Mouse (Mus musculus) forebrain, embryonic 13.5 days (tissue): ENCODE data around the gene Foxj1. TPM values are rescaled to one million over a fixed set of nuclear protein-coding genes. Genes with fewer than 3 reads are reported as not detected.

Experiments
- ATAC-seq: fragments of 200-750 bp; cut with Nextera tagmentation; 2 replicates; pipeline ENCODE4 v1.8.0; 2017
- H3K27ac ChIP-seq: fragments of 300-500 bp; sonication (generic); 2 replicates; pipeline ENCODE4 v1.5.1; 2015; ENCODE audit warnings: inconsistent platforms, mild to moderate bottlenecking, moderate library complexity
- H3K27me3 ChIP-seq: fragments of 300-500 bp; sonication (generic); 2 replicates; pipeline ENCODE4 v1.6.1; 2015; ENCODE audit warnings: mild to moderate bottlenecking, inconsistent platforms
- H3K36me3 ChIP-seq: fragments of 300-500 bp; sonication (generic); 2 replicates; pipeline ENCODE4 v1.6.1; 2015; ENCODE audit warnings: mild to moderate bottlenecking, inconsistent platforms; ENCODE audit not compliant: poor library complexity, severe bottlenecking
- H3K4me1 ChIP-seq: fragments of 300-500 bp; sonication (generic); 2 replicates; pipeline ENCODE4 v1.6.1; 2015; ENCODE audit warnings: inconsistent platforms
- H3K4me2 ChIP-seq: fragments of 300-500 bp; sonication (generic); 2 replicates; pipeline ENCODE4 v1.6.1; 2015; ENCODE audit warnings: inconsistent platforms, mild to moderate bottlenecking, moderate library complexity
- H3K4me3 ChIP-seq: fragments of 300-500 bp; sonication (generic); 2 replicates; pipeline ENCODE4 v1.5.1; 2015; ENCODE audit warnings: mild to moderate bottlenecking, inconsistent platforms
- H3K9ac ChIP-seq: fragments of 300-500 bp; sonication (generic); 2 replicates; pipeline ENCODE4 v1.6.1; 2015; ENCODE audit warnings: mild to moderate bottlenecking, inconsistent platforms
- H3K9me3 ChIP-seq: fragments of 300-500 bp; sonication (generic); replicated peaks from 2 replicates; pipeline ENCODE4 v1.6.1; 2016; ENCODE audit warnings: inconsistent platforms
- WGBS: fragments of 180-500 bp; shearing (Covaris S2); methylation state at CpG from one replicate; pipeline ENCODE4 v1.1.7; 2015; 5-methylcytosine and 5-hydroxymethylcytosine counted together
- polyA plus RNA-seq: library from polyadenylated mRNA; unstranded; fragments of >200 nt; fragmentation: Nextera tagmentation; extraction: Ambion mirVana; gene quantifications from 2 replicates; pipeline ENCODE4 v1.2.1, GENCODE M21; 2015

The Foxj1 gene
- polyA plus RNA-seq, 1 experiment from 2014 or later = 8.1 TPM

DNA sequence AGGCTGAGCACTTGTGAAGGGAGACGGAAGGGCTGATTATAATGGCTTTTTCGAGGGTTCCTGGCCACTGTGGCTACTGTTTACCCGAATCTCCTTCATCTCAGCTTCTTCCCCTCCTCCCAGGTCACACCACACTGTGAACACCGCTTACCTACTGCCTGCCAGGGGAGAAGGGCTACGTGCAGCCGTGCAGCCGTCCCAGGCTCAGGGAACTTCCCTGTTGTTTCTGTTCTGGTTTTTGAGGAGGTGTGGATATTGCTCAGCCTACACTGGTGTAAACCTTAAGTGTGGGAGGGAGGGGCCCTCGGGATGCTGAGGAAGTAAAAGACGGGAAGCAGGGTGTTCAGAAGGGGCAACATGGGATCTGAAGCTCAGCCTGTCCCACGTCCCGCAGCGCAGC, 1.8 kb upstream of the Foxj1 start:
- Histone ChIP-seq H3K9ac (peak overlapping the region; percentile 71; the same call in 1 of the 2 replicates), H3K27me3 (peaks cover 22% of the 10 kb centered on the region), H3K9me3 (no peaks in the 10 kb centered on the region), H3K4me1 (peaks cover 54% of the 10 kb centered on the region), H3K36me3 (peaks cover 34% of the 10 kb centered on the region), H3K4me2 (peak overlapping the region; percentile 96), H3K27ac (peak overlapping the region; percentile 54), H3K4me3 (no peak overlapping the region)
- 63% methylated on average over 12 of the region's 12 CpGs for WGBS
- ATAC-seq = no peak

DNA sequence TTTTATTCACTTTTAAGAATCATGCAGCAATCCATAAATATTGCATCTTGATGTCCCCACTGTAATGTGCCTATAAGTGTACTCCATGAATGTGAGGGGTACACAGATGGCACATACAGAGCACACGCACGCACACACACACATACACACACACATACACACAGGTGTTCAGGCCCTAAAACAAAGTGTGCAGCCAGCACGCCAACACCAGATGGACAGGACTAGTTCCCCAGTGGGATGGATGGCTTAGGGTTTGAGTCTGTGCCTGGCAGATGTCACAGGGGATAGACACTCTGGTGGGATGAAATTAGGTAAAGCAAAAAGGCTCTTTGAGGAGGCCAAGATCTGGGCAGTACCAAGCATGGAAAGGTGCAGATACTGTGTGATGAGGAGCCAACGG, 1.2 kb upstream of the Foxj1 start:
- Histone ChIP-seq H3K27ac (peak overlapping the region; percentile 54), H3K27me3 (peaks cover 22% of the 10 kb centered on the region), H3K4me1 (peaks cover 60% of the 10 kb centered on the region), H3K9ac (peak overlapping the region; percentile 71), H3K4me3 (peak overlapping the region; percentile 54), H3K36me3 (peaks cover 28% of the 10 kb centered on the region), H3K9me3 (no peaks in the 10 kb centered on the region), H3K4me2 (peak overlapping the region; percentile 96)
- WGBS = 76% methylated on average over 4 of the region's 4 CpGs
- ATAC-seq = no peak

GRCm38 (mm10) chr11:116334417-116334782, 799 bp downstream of the Foxj1 start:
- Histone ChIP-seq H3K4me3 (peak overlapping the region; percentile 54), H3K4me1 (peaks cover 80% of the 10 kb centered on the region), H3K9me3 (no peaks in the 10 kb centered on the region), H3K27ac (no peak overlapping the region), H3K27me3 (peaks cover 22% of the 10 kb centered on the region), H3K9ac (peak overlapping the region; percentile 57), H3K4me2 (peak overlapping the region; percentile 96), H3K36me3 (peaks cover 18% of the 10 kb centered on the region)
- 5% methylated on average over 26 of the region's 26 CpGs for WGBS
- ATAC-seq = no peak

DNA sequence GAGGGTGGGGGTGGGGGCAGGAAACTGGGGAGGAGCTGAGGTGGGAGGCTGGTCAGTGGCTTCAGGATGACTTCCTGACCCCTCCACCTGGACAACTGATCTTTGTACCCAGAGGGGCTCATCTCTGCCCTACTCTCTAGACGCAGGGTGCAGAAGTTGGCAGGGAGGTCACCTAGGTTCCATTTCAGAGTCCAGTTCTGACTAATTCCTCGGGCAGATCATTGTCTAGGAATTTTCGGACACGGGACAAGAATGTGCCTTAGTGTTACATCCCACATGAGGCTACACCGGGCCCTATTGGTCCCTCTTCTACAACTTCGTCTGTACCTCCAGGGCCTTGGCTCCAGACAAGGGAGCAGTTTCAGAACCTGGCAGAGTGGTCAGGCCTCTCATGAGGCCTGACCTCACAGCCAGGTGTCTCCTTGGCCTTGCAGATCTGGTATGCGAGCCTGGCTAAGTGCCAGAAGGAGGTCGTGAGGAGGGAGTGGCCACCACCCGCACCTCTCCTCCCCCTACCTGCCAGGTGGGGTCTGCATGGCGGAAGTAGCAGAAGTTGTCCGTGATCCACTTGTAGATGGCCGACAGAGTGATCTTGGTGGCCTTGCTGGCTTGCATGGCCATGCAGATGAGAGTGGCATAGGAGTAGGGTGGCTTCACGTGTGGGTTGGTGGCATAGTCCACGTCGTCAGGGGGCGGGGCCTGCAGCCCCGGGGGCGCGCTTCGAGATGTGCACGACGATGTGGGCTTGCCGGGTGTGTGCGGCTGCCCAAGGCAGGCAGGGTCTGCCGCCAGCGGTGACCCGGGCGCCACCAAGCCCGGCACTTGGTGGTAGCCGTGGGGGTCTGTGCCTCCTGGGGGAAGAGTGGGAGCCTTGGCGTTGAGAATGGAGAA, 1.4 kb downstream of the Foxj1 start:
- WGBS = 27% methylated on average over 31 of the region's 31 CpGs
- Histone ChIP-seq H3K36me3 (peaks cover 13% of the 10 kb centered on the region), H3K27ac (0 out of 2 replicates have a peak overlapping the region, but pooled peaks have one; percentile 94), H3K9ac (peak overlapping the region; percentile 57), H3K4me3 (peak overlapping the region; percentile 54), H3K4me2 (peak overlapping the region; percentile 96), H3K9me3 (no peaks in the 10 kb centered on the region), H3K27me3 (peaks cover 22% of the 10 kb centered on the region), H3K4me1 (peaks cover 86% of the 10 kb centered on the region)
- ATAC-seq = no peak

DNA sequence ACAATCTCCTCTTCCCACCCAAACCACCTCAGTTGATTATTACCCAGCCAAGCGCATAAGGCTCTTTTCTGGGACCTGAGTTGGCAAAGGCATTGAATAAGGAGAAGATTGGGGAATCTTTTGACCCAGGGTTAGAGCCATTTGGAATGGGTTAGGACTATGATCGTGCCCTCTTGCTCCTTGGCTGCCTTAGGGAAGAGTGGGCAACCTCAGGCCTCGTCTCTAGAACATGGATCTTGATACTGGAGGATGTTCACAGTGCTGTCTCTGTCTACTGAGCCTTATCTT, 2.3 kb downstream of the Foxj1 start:
- Histone ChIP-seq H3K4me1 (peaks cover 90% of the 10 kb centered on the region), H3K9me3 (no peaks in the 10 kb centered on the region), H3K27me3 (peaks cover 22% of the 10 kb centered on the region), H3K9ac (0 out of 2 replicates have a peak overlapping the region, but pooled peaks have one; percentile 27), H3K4me2 (peak overlapping the region; percentile 96), H3K36me3 (peaks cover 5% of the 10 kb centered on the region; the same call in 1 of the 2 replicates), H3K27ac (peak overlapping the region; percentile 94; the same call in 1 of the 2 replicates), H3K4me3 (no peak overlapping the region)
- 72% methylated on average over 3 of the region's 3 CpGs for WGBS
- no peak for ATAC-seq

GRCm38 (mm10) chr11:116332232-116332982, 2.8 kb downstream of the Foxj1 start:
- peak; percentile 34 for ATAC-seq
- Histone ChIP-seq H3K4me3 (no peak overlapping the region), H3K9me3 (no peaks in the 10 kb centered on the region), H3K4me2 (peak overlapping the region; percentile 96), H3K27ac (peak overlapping the region; percentile 94), H3K9ac (0 out of 2 replicates have a peak overlapping the region, but pooled peaks have one; percentile 28), H3K36me3 (no peaks in the 10 kb centered on the region), H3K4me1 (peaks cover 89% of the 10 kb centered on the region), H3K27me3 (peaks cover 22% of the 10 kb centered on the region)
- 17% methylated on average over 16 of the region's 19 CpGs for WGBS

DNA sequence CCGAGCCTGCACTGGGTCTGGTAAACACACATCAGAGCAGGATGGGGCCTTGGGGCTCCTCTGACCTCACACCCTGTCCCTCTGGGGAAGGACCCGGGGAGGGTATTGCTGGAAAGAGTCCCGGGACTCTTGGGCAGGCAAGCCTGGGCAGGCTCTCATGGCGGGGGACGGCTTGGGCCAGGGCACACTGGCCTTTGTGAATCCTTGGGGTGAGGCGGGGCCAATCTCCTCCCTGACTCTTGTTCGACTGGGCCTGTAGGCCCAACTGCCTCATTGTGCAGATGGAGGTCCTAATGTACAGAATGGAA, 5.0 kb downstream of the Foxj1 start:
- WGBS = 22% methylated on average over 6 of the region's 7 CpGs
- H3K27ac ChIP-seq = peak overlapping the region; percentile 94
- peaks cover 22% of the 10 kb centered on the region for H3K27me3 ChIP-seq
- no peaks in the 10 kb centered on the region for H3K9me3 ChIP-seq
- peaks cover 68% of the 10 kb centered on the region for H3K4me1 ChIP-seq
- H3K36me3 ChIP-seq = no peaks in the 10 kb centered on the region
- no peak for ATAC-seq
- H3K4me2 ChIP-seq = peak overlapping the region; percentile 20; the same call in 1 of the 2 replicates
- no peak overlapping the region for H3K4me3 ChIP-seq
- peak overlapping the region; percentile 48; the same call in 1 of the 2 replicates for H3K9ac ChIP-seq

GRCm38 (mm10) chr11:116329314-116330210, 5.6 kb downstream of the Foxj1 start:
- Histone ChIP-seq H3K36me3 (no peaks in the 10 kb centered on the region), H3K9ac (peak overlapping the region; percentile 48; the same call in 1 of the 2 replicates), H3K9me3 (no peaks in the 10 kb centered on the region), H3K4me3 (no peak overlapping the region), H3K4me2 (peak overlapping the region; percentile 20), H3K27me3 (peaks cover 16% of the 10 kb centered on the region), H3K4me1 (peaks cover 62% of the 10 kb centered on the region), H3K27ac (peak overlapping the region; percentile 94)
- peak; percentile 87 for ATAC-seq
- whole genome bisulfite sequencing = 18% methylated on average over 18 of the region's 18 CpGs

- 71% methylated on average over 7 of the region's 7 CpGs for WGBS
- Histone ChIP-seq H3K27ac (no peak overlapping the region), H3K27me3 (no peaks in the 10 kb centered on the region), H3K36me3 (no peaks in the 10 kb centered on the region), H3K4me2 (no peak overlapping the region), H3K4me3 (no peak overlapping the region), H3K9me3 (no peaks in the 10 kb centered on the region), H3K4me1 (peaks cover 37% of the 10 kb centered on the region), H3K9ac (no peak overlapping the region)
- no peak for ATAC-seq
These were observed 8.1 kb downstream of the Foxj1 start for GRCm38 (mm10) chr11:116326963-116327603.

GRCm38 (mm10) chr11:116318719-116319659, 16.2 kb downstream of the Foxj1 start:
- Histone ChIP-seq H3K36me3 (no peaks in the 10 kb centered on the region), H3K4me3 (peak overlapping the region; percentile 39), H3K9me3 (no peaks in the 10 kb centered on the region), H3K9ac (peak overlapping the region; percentile 70), H3K27me3 (0 out of 2 replicates have a peak, but pooled peaks cover 2% of the 10 kb centered on the region), H3K4me2 (peak overlapping the region; percentile 91), H3K4me1 (peaks cover 6% of the 10 kb centered on the region), H3K27ac (no peak overlapping the region)
- 2% methylated on average over 41 of the region's 41 CpGs for WGBS
- ATAC-seq = peak; percentile 88
